Comparison of ENCODE assay signal across 8 mouse cellular contexts in genomic region chr1:152815265-152815701, GRCm38 (mm10). TPM values are rescaled to one million over a fixed set of nuclear protein-coding genes. Genes with fewer than 3 reads are reported as not detected.
DNase-seq lines count a peak whose midpoint lies in the region; ATAC-seq and TF ChIP-seq lines count a peak whose summit lies in the region.

No protein-coding gene starts in this region.

- H3K27me3 ChIP-seq in liver, embryonic 14.5 days (ENCODE audit: control insufficient read depth, insufficient read depth, low read length) = no peaks in the 10 kb centered on the region
- H3K27me3 ChIP-seq in neural tube, embryonic 11.5 days (ENCODE audit: control insufficient read depth, insufficient read depth, low read length) = no peaks in the 10 kb centered on the region

- 65% methylated on average over 7 of the region's 7 CpGs for WGBS in liver, embryonic 14.5 days (ENCODE audit: insufficient replicate concordance)
- WGBS in neural tube, embryonic 11.5 days = 30% methylated on average over 7 of the region's 7 CpGs

- H3K36me3 ChIP-seq in liver, embryonic 14.5 days (replicated peaks; ENCODE audit: control insufficient read depth, insufficient read depth, low read depth) = no peaks in the 10 kb centered on the region
- no peaks in the 10 kb centered on the region for H3K36me3 ChIP-seq in neural tube, embryonic 11.5 days (ENCODE audit: control insufficient read depth, insufficient read depth, low read length)

- ATAC-seq in CD4-positive, CD25-positive, alpha-beta regulatory T cell, adult 4 months = no peak
- ATAC-seq in liver, embryonic 14.5 days (ENCODE audit: insufficient read depth) = peak; percentile 56
- peak; percentile 59 for ATAC-seq in neural tube, embryonic 11.5 days (ENCODE audit: insufficient read depth, low FRiP score, low TSS enrichment)

- H3K4me2 ChIP-seq in liver, embryonic 14.5 days (ENCODE audit: low read depth) = no peak overlapping the region
- no peak overlapping the region for H3K4me2 ChIP-seq in neural tube, embryonic 11.5 days (ENCODE audit: low read depth)

- peak; percentile 11 for DNase-seq in CD4-positive, CD25-positive, alpha-beta regulatory T cell, adult 2 months (ENCODE audit: low read depth, low spot score)
- peak; percentile 51 for DNase-seq in 416B (ENCODE audit: low read depth)
- peak; percentile 71 for DNase-seq in embryo, embryonic 10 days (ENCODE audit: low spot score)
- peak; percentile 60 for DNase-seq in heart, postnatal 4 days
- no peak for DNase-seq in liver, embryonic 14.5 days (ENCODE audit: low read depth in 3 of 3, low spot score in 3 of 3)
- peak; percentile 58 for DNase-seq in neural tube, embryonic 11.5 days (ENCODE audit: low spot score)
- DNase-seq in right cerebral cortex, postnatal 36 days (ENCODE audit: low spot score in 2 of 2) = no peak

- no peak for TF ChIP-seq EP300 in liver, embryonic 14.5 days (IDR thresholded peaks at IDR 0.05; ENCODE audit: low read depth)

- H3K9me3 ChIP-seq in liver, embryonic 14.5 days (ENCODE audit: control insufficient read depth, low read length) = no peaks in the 10 kb centered on the region
- H3K9me3 ChIP-seq in neural tube, embryonic 11.5 days (ENCODE audit: control insufficient read depth, low read length) = no peaks in the 10 kb centered on the region

- H3K9ac ChIP-seq in liver, embryonic 14.5 days (replicated peaks) = no peak overlapping the region
- H3K9ac ChIP-seq in neural tube, embryonic 11.5 days (ENCODE audit: low read length) = no peak overlapping the region

- TF ChIP-seq CTCF in liver, embryonic 14.5 days (IDR thresholded peaks at IDR 0.05; ENCODE audit: low read depth) = peak; percentile 60; the same call in 1 of the 2 replicates

- no peak overlapping the region for H3K27ac ChIP-seq in liver, embryonic 14.5 days
- 0 out of 2 replicates have a peak overlapping the region, but pooled peaks have one; percentile 1 for H3K27ac ChIP-seq in neural tube, embryonic 11.5 days (ENCODE audit: low read depth, low read length)

- H3K4me1 ChIP-seq in liver, embryonic 14.5 days (replicated peaks; ENCODE audit: control insufficient read depth in 2 of 2, insufficient read depth in 2 of 2, low read length in 1 of 2) = no peaks in the 10 kb centered on the region
- H3K4me1 ChIP-seq in neural tube, embryonic 11.5 days (ENCODE audit: control insufficient read depth, insufficient read depth, low read length) = peaks cover 26% of the 10 kb centered on the region

- no peak overlapping the region for H3K4me3 ChIP-seq in liver, embryonic 14.5 days (ENCODE audit: insufficient read depth in 1 of 2, low read depth in 2 of 2, low read length in 2 of 2)
- no peak overlapping the region for H3K4me3 ChIP-seq in neural tube, embryonic 11.5 days (ENCODE audit: low read depth, low read length)

RNA-seq across cellular contexts. Expression of gene Ncf2, which starts 15.3 kb away (rescaled TPM):
- polyA plus RNA-seq in CD4-positive, CD25-positive, alpha-beta regulatory T cell, adult 4 months (2017; shearing (Covaris generic)) = 1 to 10 TPM; 2.9 to 6.9 TPM
- total RNA-seq in heart, postnatal 4 days (2021) = 1 to 10 TPM; 2.1 to 3.0 TPM
- polyA plus RNA-seq in liver, embryonic 14.5 days (2012; rRNA removed) = 4.7 and 7.3 TPM in 2 replicates
- polyA plus RNA-seq in liver, embryonic 14.5 days (2014; fragmentation: Nextera tagmentation; extraction: Ambion mirVana) = 7.5 and 7.7 TPM in 2 replicates
- 3.8 and 5.9 TPM in 2 replicates for polyA plus RNA-seq in neural tube, embryonic 11.5 days (2014; fragmentation: Nextera tagmentation; extraction: Ambion mirVana)

RNA-seq across cellular contexts. Expression of gene Arpc5, which starts 48.9 kb away (rescaled TPM):
- 100 to 1,000 TPM; 479 to 556 TPM for polyA plus RNA-seq in CD4-positive, CD25-positive, alpha-beta regulatory T cell, adult 4 months (2017; shearing (Covaris generic))
- total RNA-seq in heart, postnatal 4 days (2021) = 100 to 1,000 TPM in 1 of 2 experiments, 10 to 100 TPM in 1; 98.7 to 103 TPM
- polyA plus RNA-seq in liver, embryonic 14.5 days (2012; rRNA removed) = 31.3 and 71.2 TPM in 2 replicates
- 156 and 162 TPM in 2 replicates for polyA plus RNA-seq in liver, embryonic 14.5 days (2014; fragmentation: Nextera tagmentation; extraction: Ambion mirVana)
- 297 and 303 TPM in 2 replicates for polyA plus RNA-seq in neural tube, embryonic 11.5 days (2014; fragmentation: Nextera tagmentation; extraction: Ambion mirVana)

RNA-seq across cellular contexts. Expression of gene Rgl1, which starts 49.1 kb away (rescaled TPM):
- under 1 TPM; 0.09 to 0.19 TPM for polyA plus RNA-seq in CD4-positive, CD25-positive, alpha-beta regulatory T cell, adult 4 months (2017; shearing (Covaris generic))
- 10 to 100 TPM; 70.8 to 73.7 TPM for total RNA-seq in heart, postnatal 4 days (2021)
- 4.4 and 5.4 TPM in 2 replicates for polyA plus RNA-seq in liver, embryonic 14.5 days (2012; rRNA removed)
- polyA plus RNA-seq in liver, embryonic 14.5 days (2014; fragmentation: Nextera tagmentation; extraction: Ambion mirVana) = 8.6 and 11.5 TPM in 2 replicates
- polyA plus RNA-seq in neural tube, embryonic 11.5 days (2014; fragmentation: Nextera tagmentation; extraction: Ambion mirVana) = 31.8 and 34.8 TPM in 2 replicates

Comparison
In these comparisons a context has a peak if more than half of its experiments do, and no peak if none do; other contexts are left out.
1. DNase-seq: peak in CD4-positive, CD25-positive, alpha-beta regulatory T cell, adult 2 months (single experiment), 416B (single experiment), embryo, embryonic 10 days (single experiment), heart, postnatal 4 days (single experiment) and neural tube, embryonic 11.5 days (single experiment); none in liver, embryonic 14.5 days (0 of 3) and right cerebral cortex, postnatal 36 days (0 of 2).
2. RNA of gene Rgl1, which starts 49.1 kb away (polyA plus RNA-seq): 31.8 to 34.8 TPM in neural tube, embryonic 11.5 days and 4.4 to 11.5 TPM in liver, embryonic 14.5 days; 0.09 to 0.19 TPM in CD4-positive, CD25-positive, alpha-beta regulatory T cell, adult 4 months; every median in the first group is over 4 times any median in the second.